Mouse (Mus musculus) liver, embryonic 11.5 days (tissue): ENCODE measurements around the gene Sf3a1. TPM values are rescaled to one million over a fixed set of nuclear protein-coding genes. Genes with fewer than 3 reads are reported as not detected.

Source experiments
- ATAC-seq: fragments of 200-750 bp; cut with Nextera tagmentation; replicated peaks from 2 replicates; pipeline ENCODE4 v1.8.0; 2017; ENCODE audit warnings: moderate number of reproducible peaks, mild to moderate bottlenecking, moderate TSS enrichment, moderate library complexity; ENCODE audit not compliant: low FRiP score
- DNase-seq: peaks from one replicate; pipeline ENCODE4 v3.0.0-alpha.2; 2017; ENCODE audit warnings: low spot score
- H3K27ac ChIP-seq: fragments of 300-500 bp; sonication (generic); 2 replicates; pipeline ENCODE4 v1.5.1; 2014; ENCODE audit warnings: mild to moderate bottlenecking, low read depth, low read length, control low read depth
- H3K27me3 ChIP-seq: fragments of 300-500 bp; sonication (generic); replicated peaks from 2 replicates; pipeline ENCODE4 v1.6.1; 2014; ENCODE audit warnings: low read length, mixed read lengths; ENCODE audit not compliant: control insufficient read depth, insufficient read depth
- H3K36me3 ChIP-seq: fragments of 300-500 bp; sonication (generic); 2 replicates; pipeline ENCODE4 v1.6.1; 2014; ENCODE audit warnings: mild to moderate bottlenecking, low read length, moderate library complexity, mixed read lengths; ENCODE audit not compliant: control insufficient read depth, insufficient read depth
- H3K4me1 ChIP-seq: fragments of 300-500 bp; sonication (generic); replicated peaks from 2 replicates; pipeline ENCODE4 v1.6.1; 2014; ENCODE audit warnings: low read length, mixed read lengths; ENCODE audit not compliant: control insufficient read depth, insufficient read depth
- H3K4me2 ChIP-seq: fragments of 300-500 bp; sonication (generic); 2 replicates; pipeline ENCODE4 v1.6.1; 2014; ENCODE audit warnings: mild to moderate bottlenecking, control low read depth, moderate library complexity
- H3K4me3 ChIP-seq: fragments of 300-500 bp; sonication (generic); 2 replicates; pipeline ENCODE4 v1.5.1; 2014; ENCODE audit warnings: low read depth, low read length, control low read depth
- H3K9ac ChIP-seq: fragments of 300-500 bp; sonication (generic); 2 replicates; pipeline ENCODE4 v1.6.1; 2014; ENCODE audit warnings: low read depth, low read length, control low read depth
- H3K9me3 ChIP-seq: fragments of 300-500 bp; sonication (generic); 2 replicates; pipeline ENCODE4 v1.6.1; 2016; ENCODE audit warnings: low read length, inconsistent platforms, mixed read lengths; ENCODE audit not compliant: control insufficient read depth
- WGBS: fragments of 180-500 bp; shearing (Covaris S2); extraction: QIAGEN DNeasy Blood & Tissue Kit; methylation state at CpG from one replicate; pipeline ENCODE4 v1.1.7; 2014; 5-methylcytosine and 5-hydroxymethylcytosine counted together
- polyA plus RNA-seq: library from polyadenylated mRNA; unstranded; fragments of >200 nt; fragmentation: Nextera tagmentation; extraction: Ambion mirVana; gene quantifications from 2 replicates; pipeline ENCODE4 v1.2.1, GENCODE M21; 2014

The Sf3a1 gene
- polyA plus RNA-seq, 1 experiment from 2014 or later = 76.0 TPM

- ATAC-seq = peak; percentile 100
- peak within 1 kb of the TSS; percentile 91 for H3K4me3 ChIP-seq
- under 1% methylated on average over 71 of the region's 71 CpGs for WGBS
- H3K9ac ChIP-seq = peak within 1 kb of the TSS; percentile 91
- DNase-seq = peak; percentile 96
- H3K4me2 ChIP-seq = peak within 1 kb of the TSS; percentile 96
- H3K27ac ChIP-seq = peak within 1 kb of the TSS; percentile 25; the same call in 1 of the 2 replicates
- peaks cover 5% of the 10 kb centered on the region; the same call in 1 of the 2 replicates for H3K36me3 ChIP-seq
- peaks cover 12% of the 10 kb centered on the region for H3K4me1 ChIP-seq
- no peaks in the 10 kb centered on the region for H3K9me3 ChIP-seq
- H3K27me3 ChIP-seq = no peaks in the 10 kb centered on the region
Observed at GRCm38 (mm10) chr11:4186486-4187317, 26.6 kb downstream of the Sf3a1 start, which contains the start of gene Tbc1d10a. TSS of gene Tbc1d10a (plus strand) at chr11:4186789.

DNA sequence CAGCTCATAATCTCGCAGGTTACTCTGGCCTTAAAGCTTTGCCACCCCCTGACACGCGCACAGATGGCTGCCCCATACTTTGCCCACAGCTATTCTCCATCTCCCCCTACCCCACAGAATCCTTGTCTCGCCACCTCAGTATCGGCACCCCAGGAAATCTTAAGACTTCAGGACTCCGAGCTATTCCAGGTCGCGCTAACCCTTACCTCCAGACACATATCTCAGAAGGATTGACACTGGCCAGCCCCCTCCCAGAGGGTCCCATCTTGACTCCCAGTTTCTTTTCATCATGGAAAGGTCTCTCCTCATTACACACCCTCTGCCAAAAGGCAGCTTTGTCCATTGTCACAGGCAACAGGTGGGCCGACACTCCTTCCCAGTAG lies 27.2 kb downstream of the Sf3a1 start:
- Histone ChIP-seq H3K27ac (no peak overlapping the region), H3K36me3 (no peaks in the 10 kb centered on the region), H3K4me1 (peaks cover 12% of the 10 kb centered on the region), H3K9ac (peak overlapping the region; percentile 91), H3K4me3 (peak overlapping the region; percentile 91), H3K27me3 (no peaks in the 10 kb centered on the region), H3K9me3 (no peaks in the 10 kb centered on the region), H3K4me2 (peak overlapping the region; percentile 96)
- 19% methylated on average over 9 of the region's 9 CpGs for WGBS
- ATAC-seq = no peak
- no peak for DNase-seq

DNA sequence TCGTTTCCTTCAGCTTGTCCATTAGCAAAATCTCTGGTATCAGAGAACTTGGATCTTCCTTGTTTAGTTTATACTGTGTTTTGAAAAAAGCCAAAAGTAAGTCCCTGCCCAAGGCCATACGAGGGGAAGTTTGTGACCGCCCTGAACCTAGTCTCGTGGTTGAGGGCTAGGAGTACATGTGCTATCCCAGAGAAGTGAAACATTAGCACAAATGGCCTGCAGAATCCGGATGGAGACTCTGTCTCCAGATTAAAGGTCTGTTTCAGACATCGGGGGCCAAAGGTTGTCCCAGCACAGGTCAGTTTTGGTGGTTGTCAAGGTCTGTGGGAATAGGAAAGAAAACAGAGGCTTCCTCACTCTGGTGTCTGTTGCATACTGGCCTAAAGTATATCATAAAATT lies 29.0 kb downstream of the Sf3a1 start:
- Histone ChIP-seq H3K27me3 (no peaks in the 10 kb centered on the region), H3K4me3 (no peak overlapping the region), H3K27ac (no peak overlapping the region), H3K4me1 (peaks cover 12% of the 10 kb centered on the region), H3K9me3 (no peaks in the 10 kb centered on the region), H3K4me2 (no peak overlapping the region), H3K36me3 (no peaks in the 10 kb centered on the region), H3K9ac (no peak overlapping the region)
- WGBS = 74% methylated on average over 6 of the region's 6 CpGs
- no peak for DNase-seq
- no peak for ATAC-seq

DNA sequence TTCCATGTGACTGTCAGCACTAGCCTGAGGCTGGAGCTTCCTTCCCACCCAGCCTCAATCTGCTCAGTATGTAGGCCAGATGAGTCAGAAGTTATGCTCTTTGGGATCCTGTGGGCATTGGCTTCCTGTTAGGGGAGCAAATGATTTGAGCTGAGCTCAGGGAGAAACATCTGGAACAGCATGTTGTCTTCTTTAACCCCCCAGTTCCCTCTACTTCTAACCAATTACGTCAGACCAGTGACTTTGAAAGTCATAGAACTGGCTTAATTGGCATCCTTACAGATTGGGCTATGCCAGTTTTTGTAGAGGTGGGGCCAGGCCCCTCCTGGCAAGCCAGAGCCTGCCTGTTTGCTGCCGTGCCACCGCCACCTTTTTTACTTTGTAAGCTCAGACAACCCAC lies 30.5 kb downstream of the Sf3a1 start:
- no peak overlapping the region for H3K9ac ChIP-seq
- H3K4me3 ChIP-seq = no peak overlapping the region
- H3K4me2 ChIP-seq = no peak overlapping the region
- H3K36me3 ChIP-seq = no peaks in the 10 kb centered on the region
- DNase-seq (no peak), ATAC-seq (no peak)
- H3K9me3 ChIP-seq = no peaks in the 10 kb centered on the region
- H3K4me1 ChIP-seq = peaks cover 12% of the 10 kb centered on the region
- no peaks in the 10 kb centered on the region for H3K27me3 ChIP-seq
- no peak overlapping the region for H3K27ac ChIP-seq
- WGBS = 82% methylated on average over 3 of the region's 3 CpGs

- 81% methylated on average over 3 of the region's 3 CpGs for WGBS
- Histone ChIP-seq H3K4me1 (peaks cover 5% of the 10 kb centered on the region; the same call in 1 of the 2 replicates), H3K9ac (no peak overlapping the region), H3K36me3 (no peaks in the 10 kb centered on the region), H3K4me2 (no peak overlapping the region), H3K27ac (no peak overlapping the region), H3K27me3 (no peaks in the 10 kb centered on the region), H3K4me3 (no peak overlapping the region), H3K9me3 (no peaks in the 10 kb centered on the region)
- ATAC-seq = no peak
- no peak for DNase-seq
Observed at GRCm38 (mm10) chr11:4192757-4193156, 32.6 kb downstream of the Sf3a1 start.

DNA sequence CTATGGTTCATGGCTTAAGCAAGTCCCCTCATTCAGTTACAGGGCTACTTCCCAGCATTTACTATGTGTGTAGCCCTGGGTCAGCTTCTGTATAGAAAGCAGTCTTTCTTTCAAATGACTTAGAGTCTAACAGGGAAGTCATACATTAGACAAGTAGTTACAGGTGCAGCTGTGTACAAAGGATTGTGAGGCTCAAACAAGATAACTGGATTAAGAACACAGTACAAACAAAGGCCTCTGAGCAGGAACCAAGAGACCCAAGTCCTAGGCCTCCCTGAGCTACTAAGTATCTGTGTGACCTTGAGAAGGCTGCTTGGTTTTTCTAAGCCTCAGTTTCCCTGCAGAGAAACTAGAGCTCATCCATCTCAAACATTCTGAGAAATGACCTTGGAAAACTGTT lies 33.3 kb downstream of the Sf3a1 start:
- H3K9me3 ChIP-seq = no peaks in the 10 kb centered on the region
- no peaks in the 10 kb centered on the region for H3K36me3 ChIP-seq
- no peak overlapping the region for H3K9ac ChIP-seq
- H3K4me1 ChIP-seq = 0 out of 2 replicates have a peak, but pooled peaks cover 2% of the 10 kb centered on the region
- no peak overlapping the region for H3K4me3 ChIP-seq
- no peak for ATAC-seq
- no peak overlapping the region for H3K27ac ChIP-seq
- no peak for DNase-seq
- H3K4me2 ChIP-seq = no peak overlapping the region
- no peaks in the 10 kb centered on the region for H3K27me3 ChIP-seq

- no peak for ATAC-seq
- Histone ChIP-seq H3K27me3 (no peaks in the 10 kb centered on the region), H3K9me3 (no peaks in the 10 kb centered on the region), H3K27ac (no peak overlapping the region), H3K4me1 (0 out of 2 replicates have a peak, but pooled peaks cover 2% of the 10 kb centered on the region), H3K9ac (no peak overlapping the region), H3K36me3 (no peaks in the 10 kb centered on the region), H3K4me2 (no peak overlapping the region), H3K4me3 (no peak overlapping the region)
- WGBS = 69% methylated on average over 3 of the region's 3 CpGs
- DNase-seq = no peak
Observed at GRCm38 (mm10) chr11:4195597-4196031, 35.5 kb downstream of the Sf3a1 start.

DNA sequence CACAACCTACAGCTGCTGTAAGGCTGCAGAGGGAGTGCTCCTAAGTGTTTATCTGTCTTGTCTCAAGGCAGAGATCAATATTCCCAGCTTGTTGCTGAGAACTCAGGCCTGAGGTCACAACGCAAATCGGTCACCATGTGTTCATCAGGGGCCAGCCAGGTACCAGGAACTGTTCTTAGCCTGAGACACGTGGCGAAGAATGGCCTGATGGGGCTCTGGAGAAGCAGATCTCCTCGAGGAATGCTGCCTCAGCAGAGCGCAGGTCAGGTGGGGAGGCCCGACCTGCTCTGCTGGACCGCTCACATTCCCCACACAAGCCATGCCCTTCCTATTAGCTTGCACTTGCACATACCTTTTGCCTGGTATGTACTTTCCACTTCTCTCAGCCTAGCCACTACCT lies 36.5 kb downstream of the Sf3a1 start:
- ATAC-seq (no peak), DNase-seq (no peak)
- no peak overlapping the region for H3K4me3 ChIP-seq
- 74% methylated on average over 8 of the region's 8 CpGs for WGBS
- no peaks in the 10 kb centered on the region for H3K4me1 ChIP-seq
- H3K9me3 ChIP-seq = no peaks in the 10 kb centered on the region
- H3K27me3 ChIP-seq = no peaks in the 10 kb centered on the region
- no peak overlapping the region for H3K27ac ChIP-seq
- H3K4me2 ChIP-seq = no peak overlapping the region
- H3K36me3 ChIP-seq = no peaks in the 10 kb centered on the region
- H3K9ac ChIP-seq = no peak overlapping the region

DNA sequence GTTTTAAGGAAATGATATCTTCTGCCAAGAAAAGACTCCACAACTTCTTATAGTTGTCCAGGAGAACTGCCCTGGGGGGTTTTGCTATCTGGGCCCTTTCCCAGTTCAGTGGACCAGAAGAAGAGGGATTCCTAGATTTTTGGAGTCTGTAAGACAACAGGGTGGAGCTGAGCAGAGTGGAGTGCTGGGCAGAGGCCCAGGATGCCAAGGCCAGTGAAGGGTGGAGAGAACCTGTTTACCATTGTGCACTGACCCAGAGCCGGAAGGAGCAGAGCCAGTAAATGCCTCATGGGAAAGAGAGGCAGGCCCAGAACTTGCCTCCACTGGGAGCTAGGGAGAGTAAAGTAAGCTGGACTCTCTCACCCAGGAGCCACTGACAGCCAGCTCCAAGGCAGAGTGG lies 37.5 kb downstream of the Sf3a1 start:
- Histone ChIP-seq H3K4me2 (no peak overlapping the region), H3K9me3 (no peaks in the 10 kb centered on the region), H3K27ac (no peak overlapping the region), H3K27me3 (no peaks in the 10 kb centered on the region), H3K4me3 (no peak overlapping the region), H3K36me3 (no peaks in the 10 kb centered on the region), H3K9ac (no peak overlapping the region), H3K4me1 (no peaks in the 10 kb centered on the region)
- DNase-seq = no peak
- ATAC-seq = no peak
- 89% methylated on average over 1 of the region's 1 CpGs for WGBS
